Mouse (Mus musculus) cerebellum, adult 2 months (tissue): ENCODE data around the gene Rab5if. TPM values are rescaled to one million over a fixed set of nuclear protein-coding genes. Genes with fewer than 3 reads are reported as not detected.

Experiments used
- DNase-seq, 2 experiments: peaks; one replicate each; pipeline ENCODE4 v3.0.0; 2021
- H3K27ac ChIP-seq: fragments of 200-500 bp; 2 replicates; pipeline ENCODE4 v1.5.1; 2012; ENCODE audit warnings: low read length, control low read depth, inconsistent platforms; ENCODE audit not compliant: insufficient read depth
- H3K27me3 ChIP-seq: fragments of 200-500 bp; 2 replicates; pipeline ENCODE4 v1.6.1; 2012; ENCODE audit warnings: inconsistent platforms, mild to moderate bottlenecking, low read length, moderate library complexity; ENCODE audit not compliant: control insufficient read depth, insufficient read depth
- H3K4me1 ChIP-seq: fragments of 200-500 bp; 2 replicates; pipeline ENCODE4 v1.6.1; 2011; ENCODE audit warnings: low read length; ENCODE audit not compliant: control insufficient read depth, insufficient read depth
- H3K4me3 ChIP-seq: fragments of 200-500 bp; replicated peaks from 2 replicates; pipeline ENCODE3; 2011; ENCODE audit warnings: mild to moderate bottlenecking, low read depth, low read length, control low read depth; ENCODE audit not compliant: insufficient read depth
- CTCF ChIP-seq: fragments of 200-500 bp; IDR thresholded peaks from 2 replicates; pipeline ENCODE4 v1.5.1; 2011; ENCODE audit warnings: low read depth, mild to moderate bottlenecking, control low read depth, low read length, moderate library complexity, borderline replicate concordance; ENCODE audit not compliant: insufficient read depth
- POLR2A ChIP-seq: fragments of 200-500 bp; IDR thresholded peaks from 2 replicates; pipeline ENCODE4 v1.6.1; 2011; ENCODE audit warnings: low read length, control low read depth, borderline replicate concordance; ENCODE audit not compliant: insufficient read depth
- WGBS: fragments of 180-500 bp; shearing (Covaris S2); methylation state at CpG from one replicate; pipeline ENCODE4 v1.1.7; 2018; 5-methylcytosine and 5-hydroxymethylcytosine counted together
- polyA plus RNA-seq: library from polyadenylated mRNA; depleted of rRNA; stranded (reverse); fragments of >200 nt; gene quantifications from 2 replicates; pipeline ENCODE4 v1.2.3, GENCODE M21; 2012; rRNA removed

Rab5if gene
- polyA plus RNA-seq, 1 experiment = 145 TPM

- 48% methylated on average over 5 of the region's 5 CpGs for WGBS
- Histone ChIP-seq H3K27ac (no peak overlapping the region), H3K27me3 (no peaks in the 10 kb centered on the region), H3K4me3 (no peak overlapping the region), H3K4me1 (no peaks in the 10 kb centered on the region; the same call in none of the 2 replicates)
- peak in 1 of 2 experiments; percentile 56 for DNase-seq
- no peak for TF ChIP-seq CTCF
- no peak for TF ChIP-seq POLR2A
Measured at GRCm38 (mm10) chr2:156923057-156923456, 60.1 kb downstream of the Rab5if start.

Other genes starting within 250 kb of the Rab5if start
- 126 and 130 TPM in 2 replicates for gene Dlgap4, start 249.4 kb upstream of the Rab5if start, polyA plus RNA-seq
- gene Myl9, start 87.7 kb upstream of the Rab5if start, polyA plus RNA-seq = 39.2 and 40.0 TPM in 2 replicates
- 1.8 and 2.3 TPM in 2 replicates for gene Tgif2, start 23.1 kb upstream of the Rab5if start, polyA plus RNA-seq
- 5.4 and 5.8 TPM in 2 replicates for gene 4930518I15Rik, start 5.2 kb upstream of the Rab5if start, polyA plus RNA-seq
- gene Sla2, start 24.1 kb downstream of the Rab5if start, polyA plus RNA-seq = 0.06 and 0.07 TPM in 2 replicates
- 782 and 861 TPM in 2 replicates for gene Ndrg3, start 128.9 kb downstream of the Rab5if start, polyA plus RNA-seq
- 4.6 and 4.8 TPM in 2 replicates for gene Dsn1, start 144.0 kb downstream of the Rab5if start, polyA plus RNA-seq
- gene Soga1, start 216.1 kb downstream of the Rab5if start, polyA plus RNA-seq = 38.3 and 50.1 TPM in 2 replicates
- 6.0 and 7.1 TPM in 2 replicates for gene Tldc2, start 223.9 kb downstream of the Rab5if start, polyA plus RNA-seq